Mouse (Mus musculus) olfactory bulb, adult 2 months (tissue): ENCODE measurements around the gene Lamc1.

ENCODE experiments used
- CTCF ChIP-seq: fragments of 200-500 bp; IDR thresholded peaks from 2 replicates; pipeline ENCODE4 v1.5.1; 2012; ENCODE audit warnings: low read depth, mild to moderate bottlenecking, low read length, moderate library complexity; ENCODE audit not compliant: insufficient read depth
- POLR2A ChIP-seq: fragments of 200-500 bp; IDR thresholded peaks from 2 replicates; pipeline ENCODE4 v1.6.1; 2012; ENCODE audit warnings: mild to moderate bottlenecking, low read depth, low read length, moderate library complexity; ENCODE audit not compliant: insufficient read depth

- TF ChIP-seq POLR2A (no peak), CTCF (no peak)
Observed at GRCm38 (mm10) chr1:153210992-153211391, 121.6 kb downstream of the Lamc1 start.
